8 mouse cellular contexts compared by ENCODE assay signal in genomic region chr17:51178491-51179194, GRCm38 (mm10). TPM values are rescaled to one million over a fixed set of nuclear protein-coding genes. Genes with fewer than 3 reads are reported as not detected.
DNase-seq lines count a peak whose midpoint lies in the region; ATAC-seq and TF ChIP-seq lines count a peak whose summit lies in the region.

No protein-coding gene starts in this region.

- peak; percentile 64 for DNase-seq in c-Kit-positive CD71-positive TER-119-positive erythroid progenitor cells, embryonic 14.5 days (ENCODE audit: low spot score)
- DNase-seq in heart, postnatal 10 days = peak; percentile 81 to 82
- peak; percentile 77 to 86 for DNase-seq in kidney, postnatal 4 days
- DNase-seq in stomach, postnatal 0 days (ENCODE audit: low spot score) = peak; percentile 75

- WGBS in forebrain, embryonic 13.5 days = under 1% methylated on average over 52 of the region's 59 CpGs
- WGBS in liver, embryonic 16.5 days (ENCODE audit: insufficient replicate concordance) = under 1% methylated on average over 54 of the region's 59 CpGs
- WGBS in neural tube, embryonic 12.5 days = under 1% methylated on average over 58 of the region's 59 CpGs
- WGBS in stomach, postnatal 0 days = under 1% methylated on average over 39 of the region's 59 CpGs

- no peak overlapping the region for H3K27ac ChIP-seq in ES-Bruce4 (ENCODE audit: insufficient read depth, low read length)
- peak overlapping the region; percentile 98 for H3K27ac ChIP-seq in forebrain, embryonic 13.5 days
- H3K27ac ChIP-seq in liver, embryonic 16.5 days (ENCODE audit: low read length) = peak overlapping the region; percentile 94
- peak overlapping the region; percentile 99 for H3K27ac ChIP-seq in neural tube, embryonic 12.5 days
- peak overlapping the region; percentile 99 for H3K27ac ChIP-seq in stomach, postnatal 0 days (replicated peaks)

- no peaks in the 10 kb centered on the region; the same call in 1 of the 2 replicates for H3K27me3 ChIP-seq in ES-Bruce4 (ENCODE audit: control insufficient read depth, insufficient read depth, low read length, poor library complexity, severe bottlenecking)
- H3K27me3 ChIP-seq in forebrain, embryonic 13.5 days = no peaks in the 10 kb centered on the region
- H3K27me3 ChIP-seq in liver, embryonic 16.5 days (ENCODE audit: control insufficient read depth, insufficient read depth, low read depth, low read length) = no peaks in the 10 kb centered on the region
- H3K27me3 ChIP-seq in neural tube, embryonic 12.5 days (replicated peaks) = no peaks in the 10 kb centered on the region
- no peaks in the 10 kb centered on the region for H3K27me3 ChIP-seq in stomach, postnatal 0 days (ENCODE audit: control insufficient read depth, insufficient read depth, low read length)

- intact Hi-C loops in heart, postnatal 10 days (cut with DNase I) = loop anchor here (2.0 kb wide), 1 partner anchor 66 kb away; no protein-coding TSS in a partner anchor

- H3K36me3 ChIP-seq in ES-Bruce4 (ENCODE audit: control insufficient read depth, insufficient read depth, low read length, poor library complexity, severe bottlenecking) = no peaks in the 10 kb centered on the region
- H3K36me3 ChIP-seq in forebrain, embryonic 13.5 days (ENCODE audit: poor library complexity, severe bottlenecking) = no peaks in the 10 kb centered on the region
- no peaks in the 10 kb centered on the region for H3K36me3 ChIP-seq in liver, embryonic 16.5 days (ENCODE audit: control insufficient read depth, insufficient read depth)
- H3K36me3 ChIP-seq in neural tube, embryonic 12.5 days = no peaks in the 10 kb centered on the region
- no peaks in the 10 kb centered on the region for H3K36me3 ChIP-seq in stomach, postnatal 0 days (ENCODE audit: control insufficient read depth, insufficient read depth, low read length)

- H3K4me2 ChIP-seq in forebrain, embryonic 13.5 days = peak overlapping the region; percentile 76
- peak overlapping the region; percentile 86 for H3K4me2 ChIP-seq in liver, embryonic 16.5 days (ENCODE audit: low read depth, low read length)
- H3K4me2 ChIP-seq in neural tube, embryonic 12.5 days (replicated peaks) = peak overlapping the region; percentile 71
- peak overlapping the region; percentile 80 for H3K4me2 ChIP-seq in stomach, postnatal 0 days (replicated peaks; ENCODE audit: low read depth)

- peak overlapping the region; percentile 75 for H3K4me3 ChIP-seq in ES-Bruce4 (ENCODE audit: low read depth, low read length)
- H3K4me3 ChIP-seq in forebrain, embryonic 13.5 days = peak overlapping the region; percentile 79
- H3K4me3 ChIP-seq in liver, embryonic 16.5 days (ENCODE audit: low read depth, low read length) = peak overlapping the region; percentile 82
- peak overlapping the region; percentile 78 for H3K4me3 ChIP-seq in neural tube, embryonic 12.5 days
- H3K4me3 ChIP-seq in stomach, postnatal 0 days (ENCODE audit: low read depth, low read length) = peak overlapping the region; percentile 87

- TF ChIP-seq POLR2A in ES-Bruce4 (IDR thresholded peaks at IDR 0.05; ENCODE audit: insufficient read depth, low read length) = no peak

- ATAC-seq in forebrain, embryonic 13.5 days = peak; percentile 81
- peak; percentile 77 for ATAC-seq in liver, embryonic 16.5 days (ENCODE audit: low read depth)
- peak; percentile 87 for ATAC-seq in neural tube, embryonic 12.5 days (ENCODE audit: low FRiP score, low read depth)
- ATAC-seq in stomach, postnatal 0 days (ENCODE audit: low FRiP score, low TSS enrichment) = peak; percentile 85

- H3K4me1 ChIP-seq in ES-Bruce4 (ENCODE audit: control insufficient read depth, insufficient read depth, low read length) = no peaks in the 10 kb centered on the region
- H3K4me1 ChIP-seq in forebrain, embryonic 13.5 days = peaks cover 12% of the 10 kb centered on the region
- H3K4me1 ChIP-seq in liver, embryonic 16.5 days (ENCODE audit: control insufficient read depth, low read depth, low read length) = peaks cover 7% of the 10 kb centered on the region; the same call in 1 of the 2 replicates
- peaks cover 4% of the 10 kb centered on the region; the same call in 1 of the 2 replicates for H3K4me1 ChIP-seq in neural tube, embryonic 12.5 days
- no peaks in the 10 kb centered on the region; the same call in 1 of the 2 replicates for H3K4me1 ChIP-seq in stomach, postnatal 0 days (replicated peaks; ENCODE audit: control insufficient read depth, insufficient read depth)

- peak overlapping the region; percentile 91 for H3K9ac ChIP-seq in ES-Bruce4 (ENCODE audit: low read depth, poor library complexity, severe bottlenecking)
- H3K9ac ChIP-seq in forebrain, embryonic 13.5 days = peak overlapping the region; percentile 96
- H3K9ac ChIP-seq in liver, embryonic 16.5 days (ENCODE audit: low read depth, low read length) = peak overlapping the region; percentile 91
- peak overlapping the region; percentile 97 for H3K9ac ChIP-seq in neural tube, embryonic 12.5 days
- H3K9ac ChIP-seq in stomach, postnatal 0 days (ENCODE audit: low read length) = peak overlapping the region; percentile 95

- no peak for TF ChIP-seq EP300 in ES-Bruce4 (IDR thresholded peaks at IDR 0.05; ENCODE audit: insufficient read depth, low read depth, low read length)
- TF ChIP-seq EP300 in stomach, postnatal 0 days (optimal IDR thresholded peaks at IDR 0.05) = no peak

- TF ChIP-seq CTCF in ES-Bruce4 (IDR thresholded peaks at IDR 0.05; ENCODE audit: low read depth, low read length) = no peak
- TF ChIP-seq CTCF in stomach, postnatal 0 days (IDR thresholded peaks at IDR 0.05; ENCODE audit: low read depth) = no peak

- no peaks in the 10 kb centered on the region for H3K9me3 ChIP-seq in ES-Bruce4 (replicated peaks; ENCODE audit: control insufficient read depth, insufficient read depth, low read length, poor library complexity, severe bottlenecking)
- H3K9me3 ChIP-seq in forebrain, embryonic 13.5 days (replicated peaks) = no peaks in the 10 kb centered on the region
- H3K9me3 ChIP-seq in liver, embryonic 16.5 days (replicated peaks; ENCODE audit: control insufficient read depth, low read length) = no peaks in the 10 kb centered on the region
- H3K9me3 ChIP-seq in neural tube, embryonic 12.5 days = no peaks in the 10 kb centered on the region
- no peaks in the 10 kb centered on the region for H3K9me3 ChIP-seq in stomach, postnatal 0 days (ENCODE audit: control insufficient read depth, low read length)

RNA-seq across cellular contexts. Expression of gene Tbc1d5, which starts 0.5 kb away (rescaled TPM):
- 16.4 and 20.0 TPM in 2 replicates for polyA plus RNA-seq in ES-Bruce4 (2011; ENCODE audit: insufficient read depth, insufficient read length, low read depth, missing spikeins)
- polyA plus RNA-seq in forebrain, embryonic 13.5 days (2015; fragmentation: Nextera tagmentation; extraction: Ambion mirVana) = 6.8 and 6.9 TPM in 2 replicates
- 10 to 100 TPM; 16.9 to 17.7 TPM for total RNA-seq in heart, postnatal 10 days (2021)
- polyA plus RNA-seq in liver, embryonic 16.5 days (2015; fragmentation: Nextera tagmentation; extraction: Ambion mirVana) = 3.9 and 4.3 TPM in 2 replicates
- polyA plus RNA-seq in neural tube, embryonic 12.5 days (2016; fragmentation: Nextera tagmentation; extraction: Ambion mirVana) = 9.9 and 10.6 TPM in 2 replicates
- 2.8 and 3.9 TPM in 2 replicates for polyA plus RNA-seq in stomach, postnatal 0 days (2015; fragmentation: Nextera tagmentation; extraction: Ambion mirVana)
